Mouse (Mus musculus): Measurements from ENCODE around the gene Plcd3.

Gene Plcd3

DNA sequence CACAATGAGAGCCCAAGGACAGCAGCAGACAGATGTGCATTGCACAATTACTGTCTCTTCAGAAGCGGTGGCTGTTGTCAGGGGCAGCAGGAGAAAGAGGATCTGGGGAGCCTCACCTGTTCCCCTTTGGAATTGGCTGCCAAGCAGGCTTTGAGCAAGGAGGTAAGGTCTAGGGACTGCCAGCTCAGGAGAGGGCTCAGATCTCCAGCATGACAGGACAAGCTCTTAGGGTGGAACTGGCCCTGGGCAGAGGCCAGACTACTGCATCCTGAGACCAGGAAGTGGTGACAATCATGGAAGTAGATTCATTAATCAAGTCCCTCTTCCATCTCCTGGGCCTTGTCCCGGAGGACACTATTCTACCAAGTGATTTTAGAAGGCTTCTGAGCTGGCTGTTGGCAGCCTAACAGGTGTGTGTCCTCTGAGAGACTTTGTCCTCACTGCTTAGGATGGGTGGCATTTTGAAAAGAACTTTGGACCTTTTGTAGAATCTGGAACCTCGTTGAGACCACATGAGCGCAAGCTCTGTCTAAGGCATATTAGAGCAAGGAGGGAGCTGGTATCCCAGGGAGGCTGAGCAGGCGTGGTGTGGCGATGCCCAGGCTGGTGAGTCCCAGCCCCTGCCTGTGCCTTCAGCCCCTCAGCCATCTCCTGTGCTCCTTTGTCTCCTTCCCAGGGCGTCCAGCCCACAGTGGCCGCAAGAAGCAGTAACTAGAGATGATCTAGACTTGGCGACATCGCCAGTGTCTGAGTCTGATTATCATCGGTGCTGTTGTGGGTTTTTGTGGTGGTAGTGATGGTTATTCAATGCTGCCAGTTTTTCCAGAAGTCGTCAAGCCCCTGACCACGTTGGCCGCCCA is 35.0 kb downstream of the Plcd3 start:
- DNase-seq (ENCODE audit: low spot score): no peak

DNA sequence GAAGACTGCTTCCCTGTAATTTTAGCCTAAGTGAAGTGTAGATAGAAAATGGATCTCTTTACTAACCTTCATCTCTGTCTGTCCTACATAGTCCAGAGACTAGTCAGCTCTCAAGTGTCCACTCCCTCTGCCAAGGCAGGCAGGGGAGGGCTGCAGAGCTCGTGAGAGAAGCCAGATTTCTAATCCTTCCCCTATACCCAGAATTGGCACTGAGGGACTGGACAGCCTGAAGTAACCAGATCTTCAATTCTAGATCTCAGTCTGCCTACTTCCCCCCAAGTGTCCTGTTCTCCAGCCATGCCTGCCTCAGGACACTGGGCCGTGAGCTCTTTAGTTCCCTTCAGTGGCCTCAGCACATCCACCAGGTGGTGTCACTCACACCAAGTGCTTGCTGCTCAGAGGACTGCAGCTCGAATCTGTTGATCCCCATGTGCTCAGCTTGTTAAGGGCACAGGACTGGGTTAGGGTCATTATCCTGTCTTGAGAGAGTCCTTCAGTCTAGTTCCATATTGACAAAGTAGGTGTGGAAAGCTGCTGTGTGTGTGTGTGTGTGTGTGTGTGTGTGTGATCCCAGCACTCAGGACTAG is 42.9 kb downstream of the Plcd3 start:
- no peak for DNase-seq (ENCODE audit: low spot score)

DNA sequence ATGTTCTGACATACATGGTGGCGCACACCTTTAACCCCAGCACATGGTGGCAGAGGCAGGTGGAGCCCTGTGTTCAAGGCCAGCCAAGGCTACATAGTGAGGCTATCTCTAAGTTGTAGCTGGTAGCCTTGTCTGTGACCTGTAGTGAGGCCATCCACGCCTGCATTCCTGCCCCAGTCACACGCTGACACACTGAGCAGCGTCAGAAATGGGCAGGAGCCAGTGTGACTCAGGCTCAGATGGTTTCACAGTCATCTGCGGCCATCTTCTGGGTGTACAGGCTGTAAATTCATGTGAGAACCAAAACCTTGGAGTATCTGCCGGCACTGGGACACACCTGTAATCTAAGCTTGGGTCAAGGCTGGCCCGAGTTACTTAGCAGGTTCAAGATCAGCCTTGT is 44.8 kb downstream of the Plcd3 start:
- DNase-seq (ENCODE audit: low spot score): no peak

DNA sequence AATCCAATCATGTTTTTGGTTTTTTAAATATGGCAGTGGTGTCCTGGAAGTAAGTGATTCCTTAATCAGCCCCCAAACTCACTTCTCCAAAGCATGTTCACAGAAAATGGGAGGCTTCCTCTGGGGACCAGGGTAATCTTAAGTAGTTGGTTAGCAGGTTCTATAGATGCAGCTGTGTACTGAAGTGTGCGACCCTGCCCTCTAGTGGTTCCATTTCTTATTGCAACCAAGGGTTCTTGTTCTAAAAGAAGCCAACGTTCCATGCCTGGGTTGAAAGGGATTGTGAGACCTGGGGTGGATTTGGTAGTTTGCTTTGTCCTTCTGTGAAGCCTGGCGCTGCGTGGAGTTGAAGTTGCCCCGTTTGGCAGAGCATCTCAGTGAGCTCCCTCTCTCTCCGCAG is 46.7 kb downstream of the Plcd3 start:
- peak; percentile 77 for DNase-seq (ENCODE audit: low spot score)

DNA sequence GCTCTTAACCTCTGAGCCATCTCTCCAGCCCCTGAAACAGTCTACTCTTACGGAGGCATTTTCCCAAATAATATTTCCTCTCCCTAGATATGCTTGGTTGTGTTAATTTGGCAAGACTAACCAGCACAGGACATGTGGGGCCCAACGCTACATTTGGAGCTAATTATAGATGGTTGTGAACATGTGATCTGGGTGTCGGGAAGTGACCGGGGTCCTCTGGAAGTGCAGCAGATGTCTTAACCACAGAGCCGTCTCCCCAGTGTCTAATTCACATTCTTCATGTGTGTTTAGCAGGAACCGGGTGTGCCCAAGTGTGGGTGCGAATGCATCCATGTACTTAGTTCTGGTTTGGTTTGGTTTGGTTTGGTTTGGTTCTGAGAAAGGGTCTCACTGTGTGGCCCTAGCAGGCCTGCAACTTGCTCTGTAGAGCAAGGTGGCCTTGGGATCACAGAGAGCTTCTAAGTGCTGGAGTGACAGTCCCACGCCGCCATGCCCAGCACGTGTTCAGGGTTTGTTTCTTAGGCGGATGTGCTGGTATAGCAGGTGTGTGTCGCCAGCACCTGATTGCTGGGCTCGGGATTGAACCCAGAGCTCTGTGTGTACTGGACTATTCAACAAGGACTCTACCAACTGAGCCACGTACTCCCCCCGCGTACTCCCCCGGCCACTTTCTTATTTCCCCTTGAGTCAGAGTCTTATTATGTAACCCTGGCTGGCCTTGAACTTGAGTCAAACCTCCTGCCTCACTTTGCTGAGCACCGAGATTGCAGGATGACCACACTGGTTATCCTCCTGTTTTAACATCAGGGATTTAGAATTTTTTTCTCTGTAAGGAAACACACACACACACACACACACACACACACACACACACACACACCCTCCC is 48.0 kb downstream of the Plcd3 start:
- no peak for DNase-seq (ENCODE audit: low spot score)

DNA sequence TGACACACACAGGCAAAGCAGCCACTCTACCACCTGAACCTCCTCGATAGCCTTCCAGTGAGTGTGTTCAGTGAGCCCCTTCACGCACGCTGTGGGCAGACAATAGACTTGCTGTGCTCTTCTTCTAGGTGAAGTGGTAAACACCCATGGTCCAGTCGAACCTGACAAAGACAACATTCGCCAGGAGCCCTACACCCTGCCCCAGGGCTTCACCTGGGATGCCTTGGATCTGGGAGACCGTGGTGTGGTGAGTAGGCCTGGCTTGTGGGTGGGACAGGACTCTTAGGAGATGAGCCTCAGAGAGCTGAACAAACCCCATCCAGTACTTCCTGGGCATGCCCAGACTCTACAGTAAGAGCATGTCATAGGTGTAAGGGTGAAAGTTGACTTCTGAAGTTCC is 49.4 kb downstream of the Plcd3 start:
- no peak for DNase-seq (ENCODE audit: low spot score)

DNA sequence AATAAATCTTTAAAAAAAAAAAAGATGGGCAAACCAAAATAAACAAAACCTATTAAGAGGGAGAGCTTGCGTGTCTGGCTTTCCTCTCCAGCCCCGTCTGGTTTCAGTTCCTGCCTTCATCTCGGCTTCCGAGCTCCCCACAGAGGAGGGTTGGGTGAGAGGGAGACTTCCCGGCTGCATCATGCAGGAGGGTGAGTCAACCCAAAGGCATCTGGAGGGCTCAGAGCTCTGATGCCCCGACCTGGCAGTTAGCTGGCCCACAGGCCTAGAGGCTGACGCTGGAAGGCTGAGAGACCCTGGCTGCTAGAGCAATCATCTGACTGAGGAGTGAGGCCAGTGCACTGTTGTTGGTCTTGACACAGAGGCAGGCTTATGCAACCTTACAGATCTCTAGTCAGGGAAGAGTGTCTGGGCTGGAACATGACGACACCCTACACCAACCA is 50.2 kb downstream of the Plcd3 start:
- DNase-seq (ENCODE audit: low spot score): peak; percentile 72

DNA sequence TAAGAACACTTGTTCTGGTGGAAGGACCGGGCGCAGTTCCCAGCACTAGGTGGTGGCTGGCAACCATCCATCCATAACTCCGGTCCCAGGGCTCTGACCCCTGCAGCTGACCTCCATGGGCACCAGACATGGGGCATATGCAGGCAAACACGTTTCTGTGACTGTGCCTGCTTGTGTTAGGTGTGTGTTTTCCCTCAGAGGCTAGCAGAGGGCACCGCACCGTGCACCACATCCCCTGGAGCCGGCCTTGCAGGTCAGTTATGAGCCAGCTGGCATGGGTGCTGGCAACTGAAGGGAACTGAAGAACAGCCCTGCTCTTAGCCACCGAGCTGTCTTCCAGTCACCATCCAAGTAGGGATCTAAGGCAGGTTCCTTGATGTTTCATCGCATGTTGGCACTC is 51.3 kb downstream of the Plcd3 start:
- DNase-seq (ENCODE audit: low spot score): no peak

DNA sequence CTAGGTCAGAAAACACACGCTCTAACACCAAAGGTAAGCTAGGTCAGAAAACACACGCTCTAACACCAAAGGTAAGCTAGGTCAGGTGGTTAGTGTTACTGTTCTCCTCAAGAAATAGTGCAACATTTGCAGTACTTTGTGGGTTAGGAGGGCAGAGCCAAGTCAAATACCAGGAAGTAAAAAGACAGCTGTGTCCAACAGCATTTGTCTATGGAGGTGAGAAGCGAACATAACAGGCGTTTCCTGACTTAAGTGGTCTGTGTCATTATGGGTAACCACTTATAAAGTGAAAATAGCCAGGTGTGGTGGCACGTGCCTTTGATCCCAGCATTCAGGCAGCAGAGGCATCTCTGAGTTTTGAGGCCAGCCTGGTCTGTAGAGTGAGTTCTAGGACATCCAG is 51.8 kb downstream of the Plcd3 start:
- DNase-seq (ENCODE audit: low spot score): no peak

DNA sequence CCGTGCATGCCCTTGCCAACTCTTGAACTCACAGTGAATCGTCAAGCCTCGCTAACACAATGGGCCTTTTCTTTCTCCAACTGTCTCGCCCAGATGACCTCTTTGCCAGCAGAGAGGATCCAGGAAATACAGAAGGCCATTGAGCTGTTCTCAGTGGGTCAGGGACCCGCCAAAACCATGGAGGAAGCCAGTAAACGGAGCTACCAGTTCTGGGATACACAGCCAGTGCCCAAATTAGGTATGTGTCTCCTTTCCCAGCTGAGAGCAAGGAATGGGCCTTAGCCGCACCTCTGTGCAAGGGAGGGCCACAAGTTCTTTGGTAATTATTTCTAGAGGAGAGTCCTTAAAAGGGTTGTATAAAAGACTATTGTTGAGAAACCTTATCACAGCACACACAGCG is 55.2 kb downstream of the Plcd3 start:
- no peak for DNase-seq (ENCODE audit: low spot score)

DNA sequence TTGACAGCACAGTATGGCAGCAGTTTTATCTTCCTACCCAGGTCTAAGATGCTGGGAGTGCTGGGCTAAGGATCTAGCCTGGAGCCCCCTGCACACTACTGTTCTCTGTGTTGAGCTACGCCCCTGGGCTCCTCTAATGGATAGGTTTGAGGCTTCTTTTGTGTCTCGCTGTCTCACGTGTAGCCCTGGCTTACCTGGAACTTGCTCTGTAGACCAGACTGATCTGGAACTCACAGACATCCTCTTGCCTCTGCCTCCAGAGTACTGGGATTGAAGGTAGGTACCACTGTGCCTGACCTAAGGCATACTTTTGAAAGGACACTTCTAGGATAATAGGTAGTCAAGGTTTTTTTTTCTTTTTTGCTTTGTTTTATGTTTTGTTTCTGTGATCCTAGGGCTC is 57.5 kb downstream of the Plcd3 start:
- DNase-seq (ENCODE audit: low spot score): no peak

DNA sequence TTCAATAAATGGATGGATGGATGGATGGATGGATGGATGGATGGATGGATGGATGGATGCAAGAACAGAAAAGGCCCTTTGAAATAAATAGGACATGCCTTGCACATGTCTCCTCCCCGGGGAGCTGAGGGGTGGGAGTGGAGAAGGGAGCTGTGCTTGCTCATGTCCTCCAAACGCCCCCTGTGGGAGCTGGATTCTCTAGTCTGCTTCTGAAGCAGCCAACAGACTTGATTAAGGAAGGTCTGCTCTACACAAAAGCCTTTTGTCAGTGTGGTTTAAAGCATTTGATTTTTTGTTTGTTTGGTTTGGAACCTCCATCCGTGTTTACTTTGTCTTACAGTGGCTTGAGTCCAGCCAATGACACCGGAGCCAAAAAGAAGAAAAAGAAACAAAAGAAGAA is 58.6 kb downstream of the Plcd3 start:
- no peak for DNase-seq (ENCODE audit: low spot score)

DNA sequence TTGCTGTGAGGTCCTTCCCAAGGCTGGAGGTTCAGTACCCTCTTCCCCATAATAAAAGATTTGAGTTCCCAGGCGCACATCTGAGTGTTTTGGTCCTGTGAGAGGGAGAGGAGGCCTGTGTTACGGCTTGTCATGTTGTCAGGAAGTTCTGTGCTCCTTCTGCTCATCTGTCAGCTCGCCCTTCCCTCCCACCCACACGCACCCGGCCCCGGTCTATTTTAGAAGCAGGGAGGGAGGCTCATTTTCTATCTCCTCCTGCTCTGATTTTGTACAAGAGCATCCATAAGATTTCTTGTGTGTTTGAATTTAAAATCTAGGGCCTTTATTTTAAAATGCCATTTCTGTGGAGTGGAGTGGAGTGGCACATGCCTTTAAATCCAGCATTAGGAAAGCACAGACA is 63.4 kb downstream of the Plcd3 start:
- no peak for DNase-seq (ENCODE audit: low spot score)

DNA sequence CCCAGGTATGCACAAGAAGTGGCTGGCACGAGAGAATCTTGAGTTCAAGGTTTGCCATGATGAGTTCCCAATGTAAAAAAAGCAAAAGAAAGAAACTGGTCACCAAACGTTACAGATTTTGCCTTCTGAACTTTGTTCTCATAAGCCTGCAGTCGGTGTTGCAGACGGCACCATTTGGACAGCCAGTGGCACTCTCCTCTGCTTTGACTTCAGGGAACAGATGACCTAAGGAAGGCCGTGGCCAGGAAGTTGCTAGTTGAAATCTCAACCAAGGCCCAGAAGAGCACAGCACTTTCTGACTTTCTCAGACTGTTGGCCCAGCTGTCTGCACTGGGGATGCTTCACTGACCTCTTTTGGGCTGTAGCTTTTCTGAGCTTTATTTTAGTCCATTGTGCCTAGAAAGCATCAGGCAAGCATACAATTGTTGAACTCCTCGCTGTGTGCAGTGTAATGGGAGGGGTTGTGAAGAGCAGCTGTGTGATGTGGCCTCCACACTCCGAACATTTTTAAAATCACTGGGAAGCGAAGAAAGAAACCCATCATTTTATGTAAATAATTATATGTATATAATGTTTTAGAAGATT is 64.5 kb downstream of the Plcd3 start:
- DNase-seq (ENCODE audit: low spot score): no peak

DNA sequence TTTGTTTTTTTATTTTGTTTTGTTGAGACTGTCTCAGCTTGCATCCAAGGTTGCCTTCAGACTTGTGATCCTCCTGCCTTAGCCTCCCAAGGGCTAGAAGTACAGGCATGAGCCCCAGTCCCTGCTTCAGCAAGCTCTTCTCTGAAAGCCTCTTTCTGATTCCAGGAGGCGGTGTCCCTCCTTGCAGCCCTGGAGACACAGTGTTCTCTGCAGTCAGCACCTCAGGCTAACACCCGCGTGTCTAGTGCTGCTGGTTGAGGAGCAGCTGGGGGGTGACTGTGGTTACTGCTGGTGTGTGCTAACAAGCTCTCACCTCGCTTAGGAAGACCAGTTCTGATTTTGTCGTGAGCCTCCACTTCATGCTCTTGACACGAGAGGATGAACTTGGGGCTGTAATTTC is 66.5 kb downstream of the Plcd3 start:
- DNase-seq (ENCODE audit: low spot score): no peak

DNA sequence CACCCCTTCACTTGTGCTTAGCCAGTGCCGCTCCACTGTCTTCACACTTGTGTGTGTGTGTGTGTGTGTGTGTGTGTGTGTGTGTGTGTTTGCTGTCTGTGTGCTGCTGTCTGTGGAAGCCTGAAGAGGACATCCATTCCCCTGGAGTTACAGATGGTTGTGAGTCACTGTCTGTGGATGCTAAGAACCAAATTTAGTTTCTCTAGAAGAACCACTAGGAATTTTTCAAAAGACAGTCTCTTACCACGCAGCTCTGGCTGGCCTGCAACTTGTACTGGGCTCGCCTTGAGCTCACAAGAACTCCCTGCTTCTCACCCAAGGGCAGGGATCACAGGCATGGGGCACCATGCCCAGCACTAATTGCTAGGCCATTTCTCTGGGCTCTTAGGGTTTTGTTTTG is 68.4 kb downstream of the Plcd3 start:
- DNase-seq (ENCODE audit: low spot score): no peak

DNA sequence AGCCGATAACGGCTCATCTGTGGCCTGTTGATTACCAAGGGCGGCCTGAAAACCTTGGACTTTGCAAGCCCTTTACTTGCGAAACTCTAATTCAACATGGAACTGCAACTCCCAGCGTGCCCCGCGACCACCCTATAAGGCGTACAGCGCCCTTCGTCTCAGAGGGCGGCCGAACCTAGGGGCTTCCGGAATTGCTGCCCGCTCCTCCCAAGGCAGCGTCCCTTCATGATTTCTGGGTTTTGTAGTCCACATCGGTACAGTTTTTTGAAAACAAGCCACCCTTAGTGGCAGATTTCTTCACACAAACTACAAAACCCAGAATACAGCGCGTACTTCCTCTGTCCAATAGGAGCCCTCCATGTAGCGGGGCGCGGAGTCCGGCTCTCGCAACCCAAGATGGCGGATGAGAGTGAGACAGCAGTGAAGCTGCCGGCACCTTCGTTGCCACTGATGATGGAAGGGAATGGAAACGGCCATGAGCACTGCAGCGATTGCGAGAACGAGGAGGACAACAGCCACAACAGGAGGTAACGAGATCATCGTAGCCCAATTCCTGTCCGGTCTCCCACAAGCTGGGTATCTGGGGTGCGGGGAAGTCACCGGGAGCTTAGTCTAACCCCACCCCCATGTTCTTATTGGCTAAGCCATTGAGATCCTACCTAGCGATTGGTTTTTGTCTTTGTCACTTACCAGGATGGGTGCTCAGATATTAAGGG is 73.1 kb downstream of the Plcd3 start, which contains the start of the genes Nmt1 and Dcakd:
Gene Nmt1, plus strand, starts transcription at position 15 of the 716 bp plus-strand sequence.
Gene Dcakd, minus strand, starts transcription at position 158 of the 716 bp plus-strand sequence.
- peak; percentile 92 for DNase-seq (ENCODE audit: low spot score)

DNA sequence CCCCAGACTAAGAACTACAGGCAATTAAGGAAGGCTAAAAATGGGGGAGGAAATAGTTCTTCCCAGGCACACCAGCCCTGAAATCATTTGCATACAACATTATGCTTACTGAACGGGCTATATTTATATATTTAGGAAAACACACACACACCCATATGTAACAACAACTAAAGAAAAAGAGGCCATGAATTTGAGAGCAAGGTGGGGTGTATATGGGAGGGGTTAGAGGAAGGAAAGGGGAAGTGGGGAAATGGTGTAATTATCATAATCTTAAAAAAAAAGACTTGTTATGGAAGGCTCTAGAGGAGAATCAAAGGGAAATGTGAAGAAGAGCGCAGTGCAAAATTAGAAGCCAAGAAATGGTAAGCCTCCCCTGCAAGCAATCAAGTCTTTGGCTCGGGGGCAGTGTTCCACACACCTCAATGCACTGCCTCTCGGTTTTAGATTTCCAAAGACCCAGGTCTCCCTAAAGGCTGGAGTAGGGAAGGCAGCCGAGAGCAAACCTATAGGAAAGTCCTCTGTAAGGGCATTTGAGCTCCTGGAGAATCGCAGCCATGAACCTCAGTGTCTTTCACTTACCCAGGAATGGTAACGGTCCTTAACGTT is 73.8 kb downstream of the Plcd3 start:
- DNase-seq (ENCODE audit: low spot score): no peak

DNA sequence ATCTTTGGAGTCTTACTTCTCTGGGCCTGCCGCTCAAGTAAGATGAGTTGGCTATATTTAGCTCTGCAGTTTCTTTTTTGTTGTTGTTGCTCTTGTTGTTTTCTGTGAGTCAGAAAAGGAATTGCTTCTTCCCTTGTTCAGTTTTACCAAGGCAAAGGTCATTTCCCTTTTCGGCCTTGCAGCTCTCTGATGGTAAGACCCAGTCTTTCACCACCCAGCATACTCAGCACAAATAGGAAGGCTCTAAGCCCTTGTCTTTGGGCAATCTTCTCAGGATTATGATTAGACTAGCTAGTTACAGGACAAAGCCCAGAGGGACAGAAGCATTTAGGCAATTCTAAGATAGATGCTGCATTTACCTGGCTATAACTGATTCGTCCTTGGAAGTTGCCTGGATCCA is 74.6 kb downstream of the Plcd3 start:
- no peak for DNase-seq (ENCODE audit: low spot score)

DNA sequence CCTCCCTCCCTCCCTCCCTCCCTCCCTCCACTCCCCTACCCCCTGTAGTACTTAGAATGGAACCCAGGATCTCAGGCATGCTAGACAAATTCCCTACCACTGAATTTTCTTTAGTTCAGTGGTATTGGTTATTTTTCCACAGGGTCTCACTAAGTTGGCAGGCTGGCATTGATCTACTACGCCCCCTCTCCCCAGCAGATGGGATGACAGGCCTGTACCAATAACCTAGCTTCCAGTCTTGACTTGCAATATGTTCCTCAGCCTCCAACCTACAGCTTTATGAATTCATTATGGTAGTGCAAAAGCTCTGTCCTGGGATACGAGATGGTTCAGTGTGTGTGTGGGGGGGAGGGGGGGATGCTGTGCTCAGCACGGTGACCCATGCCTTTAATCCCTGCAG is 77.5 kb downstream of the Plcd3 start:
- no peak for DNase-seq (ENCODE audit: low spot score)

DNA sequence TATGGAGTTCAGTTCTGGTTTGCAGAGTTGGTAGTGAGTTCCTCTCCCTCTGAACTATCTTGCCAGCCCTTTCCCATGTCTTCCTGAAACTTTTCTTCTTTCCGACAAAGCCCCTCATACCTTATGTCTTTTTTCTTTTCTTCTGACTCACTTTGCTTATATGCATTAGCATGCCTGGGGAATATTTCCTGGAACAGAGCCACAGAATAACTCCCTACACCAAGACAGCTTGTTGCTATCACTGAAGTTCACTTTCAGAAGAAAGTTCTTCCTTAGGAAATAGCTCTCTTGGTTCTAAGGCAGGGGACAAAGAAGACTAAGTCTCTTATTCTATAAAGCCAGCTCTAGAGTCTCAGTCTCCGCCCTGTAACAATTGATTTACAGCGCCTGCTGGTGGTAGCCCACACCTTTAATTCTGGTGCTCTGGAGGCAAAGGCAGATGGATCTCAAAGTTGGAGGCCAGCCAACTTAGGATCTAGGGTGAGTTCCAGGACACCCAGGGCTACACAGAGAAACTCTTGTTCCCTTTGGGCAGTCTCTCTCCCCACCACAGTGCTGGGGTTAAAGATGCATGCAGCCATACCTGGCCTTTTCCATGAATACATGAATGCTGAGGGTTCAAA is 80.6 kb downstream of the Plcd3 start:
- DNase-seq (ENCODE audit: low spot score): no peak
